Mouse (Mus musculus) urinary bladder, postnatal 4 days (tissue): ENCODE measurements around the gene Sf3b1.
"Not testable (repeated sequence)": the region's sequence is repeated elsewhere in the genome, so short reads cannot be mapped to it uniquely, and the experiment has no call there.

ENCODE experiments used
- DNase-seq, 2 experiments: peaks; one replicate each; pipeline ENCODE4 v3.0.0; 2021 to 2022; ENCODE audit warnings: low spot score in 2 of 2

The Sf3b1 gene

DNA sequence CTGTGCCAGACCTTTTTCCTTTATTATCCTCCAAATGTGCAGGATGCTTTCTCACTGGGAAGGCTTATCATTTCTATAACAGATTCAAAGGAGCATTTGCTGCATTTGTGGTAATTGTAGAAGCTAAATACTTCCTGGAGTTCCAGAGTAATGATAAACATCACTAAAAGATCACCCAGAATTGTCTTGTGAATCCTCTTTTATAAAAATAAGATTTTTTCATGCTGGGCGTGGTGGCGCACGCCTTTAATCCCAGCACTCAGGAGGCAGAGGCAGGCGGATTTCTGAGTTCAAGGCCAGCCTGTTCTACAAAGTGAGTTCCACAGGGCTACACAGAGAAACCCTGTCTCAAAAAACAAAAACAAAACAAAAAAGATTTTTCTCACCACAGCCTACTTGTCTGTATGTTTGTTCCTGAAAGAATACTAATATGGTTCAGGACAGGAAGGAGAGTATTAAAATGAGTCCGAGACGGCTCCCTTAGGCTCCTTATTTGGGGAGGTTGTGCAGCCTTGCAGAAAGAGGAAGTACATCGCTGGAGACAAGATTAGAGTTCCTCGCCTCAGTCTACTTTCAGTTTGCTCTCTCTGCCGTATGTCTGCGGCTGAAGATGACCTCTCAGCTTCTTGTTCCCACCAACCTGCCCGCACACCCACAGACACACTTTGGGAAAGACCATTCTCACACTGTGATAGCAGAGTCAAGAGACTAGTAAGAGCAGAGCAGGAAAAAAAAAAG lies 1.4 kb upstream of the Sf3b1 start:
- no peak for DNase-seq

GRCm38 (mm10) chr1:55027966-55028365 lies 685 bp upstream of the Sf3b1 start:
- no peak for DNase-seq

DNA sequence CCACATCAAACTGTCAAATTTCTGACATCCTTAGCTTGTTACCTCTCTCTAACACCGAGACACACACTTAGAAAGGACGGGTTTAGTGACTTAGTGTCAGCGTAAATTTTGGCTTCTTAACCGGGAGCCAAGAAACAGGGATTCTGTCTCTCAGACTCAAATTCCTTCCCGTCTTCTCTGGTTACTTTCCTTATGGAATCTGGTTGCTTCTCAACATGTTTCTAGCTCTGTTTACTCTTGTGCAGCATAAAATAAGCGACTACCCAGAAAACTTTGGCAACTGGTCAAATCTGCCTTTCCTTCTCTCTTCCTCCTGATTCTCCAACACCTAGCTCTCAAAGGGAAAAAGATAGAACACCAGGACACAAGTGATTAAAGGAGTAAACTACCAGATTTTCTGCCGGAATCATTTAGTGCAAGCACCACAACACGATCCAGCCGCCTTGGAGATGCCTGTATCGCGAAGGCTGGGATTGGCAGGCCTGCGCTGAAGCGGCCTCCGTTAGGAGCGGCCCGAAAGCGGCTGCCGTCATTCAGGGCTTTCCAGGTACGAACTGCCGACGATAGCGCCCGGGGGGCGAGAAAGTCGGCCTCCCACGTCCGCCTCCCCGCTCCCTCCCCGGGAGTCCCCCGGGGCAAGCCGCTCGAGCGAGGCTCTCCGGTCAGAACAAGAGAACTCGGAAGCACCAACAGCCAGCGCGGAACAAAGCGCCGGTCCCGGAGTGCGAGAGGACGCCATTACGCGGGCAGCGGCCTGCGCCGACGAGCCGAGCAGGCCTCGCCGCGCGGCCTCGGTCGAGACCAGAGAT lies 633 bp downstream of the Sf3b1 start:
- no peak for DNase-seq

GRCm38 (mm10) chr1:55025656-55026430 lies 1.4 kb downstream of the Sf3b1 start:
- DNase-seq: no peak

DNA sequence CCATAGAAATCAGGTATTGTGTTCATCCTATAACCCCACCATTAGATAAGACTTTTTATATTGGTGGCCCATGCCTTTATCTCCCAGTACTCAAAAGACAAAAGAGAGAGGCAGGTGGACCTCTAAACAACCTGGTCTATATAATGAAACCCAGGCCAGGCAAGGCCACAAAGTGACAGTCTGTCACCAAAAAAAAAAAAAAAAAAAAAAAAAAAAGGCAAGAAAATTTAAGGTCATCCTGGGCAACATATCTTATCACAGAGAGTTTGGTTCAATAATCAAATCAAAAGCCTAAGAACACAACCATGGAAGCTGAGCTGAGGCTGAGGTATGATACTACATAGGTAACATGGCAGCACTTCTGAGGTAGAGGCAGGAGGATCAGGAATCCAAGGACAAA lies 5.4 kb downstream of the Sf3b1 start:
- DNase-seq: no peak

DNA sequence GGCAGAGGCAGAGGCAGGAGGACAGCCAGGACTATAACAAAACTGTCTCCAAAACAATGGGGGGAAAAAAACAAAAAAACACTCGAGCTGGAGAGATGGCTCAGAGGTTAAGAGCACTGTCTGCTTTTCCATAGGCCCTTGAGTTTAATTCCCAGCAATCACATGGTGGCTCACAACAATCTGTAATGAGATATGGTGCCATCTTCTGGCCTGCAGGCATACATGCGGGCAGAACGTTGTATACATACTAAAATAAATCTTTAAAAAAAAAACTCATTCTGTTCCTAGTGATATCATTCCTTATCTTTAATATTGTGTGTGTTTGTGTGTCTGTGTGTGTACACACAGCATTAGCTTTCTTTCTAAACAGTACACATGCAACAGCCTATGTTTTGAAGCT lies 14.8 kb downstream of the Sf3b1 start:
- DNase-seq: no peak

- not testable (repeated sequence) for DNase-seq
Measured at GRCm38 (mm10) chr1:55008313-55008712, 19.0 kb downstream of the Sf3b1 start.

GRCm38 (mm10) chr1:54993581-54993980 lies 33.7 kb downstream of the Sf3b1 start:
- no peak for DNase-seq

- no peak for DNase-seq
Measured at GRCm38 (mm10) chr1:54986248-54986647, 41.0 kb downstream of the Sf3b1 start.

DNA sequence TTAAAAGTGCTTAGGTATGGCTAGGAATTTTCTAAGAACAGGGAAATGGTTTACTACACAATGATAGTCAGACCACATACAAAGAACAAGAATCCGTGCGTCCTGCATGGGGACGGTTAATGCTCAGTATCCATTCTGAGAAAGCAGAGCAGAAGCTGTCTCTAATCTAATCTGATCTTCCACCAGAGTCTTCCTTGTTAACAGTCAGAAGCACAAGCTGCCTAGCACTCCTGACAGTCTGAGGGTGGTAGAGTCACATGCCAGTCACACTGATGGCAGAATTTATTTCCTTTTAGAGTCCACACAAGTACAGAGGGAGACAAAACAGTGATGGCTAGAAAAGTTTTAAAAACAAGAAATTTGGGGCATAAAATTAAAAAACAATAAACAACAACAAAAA lies 41.5 kb downstream of the Sf3b1 start:
- no peak for DNase-seq

- no peak for DNase-seq
Measured at GRCm38 (mm10) chr1:54984154-54984553, 43.1 kb downstream of the Sf3b1 start.

- no peak for DNase-seq
Measured at GRCm38 (mm10) chr1:54983339-54983738, 43.9 kb downstream of the Sf3b1 start.

DNA sequence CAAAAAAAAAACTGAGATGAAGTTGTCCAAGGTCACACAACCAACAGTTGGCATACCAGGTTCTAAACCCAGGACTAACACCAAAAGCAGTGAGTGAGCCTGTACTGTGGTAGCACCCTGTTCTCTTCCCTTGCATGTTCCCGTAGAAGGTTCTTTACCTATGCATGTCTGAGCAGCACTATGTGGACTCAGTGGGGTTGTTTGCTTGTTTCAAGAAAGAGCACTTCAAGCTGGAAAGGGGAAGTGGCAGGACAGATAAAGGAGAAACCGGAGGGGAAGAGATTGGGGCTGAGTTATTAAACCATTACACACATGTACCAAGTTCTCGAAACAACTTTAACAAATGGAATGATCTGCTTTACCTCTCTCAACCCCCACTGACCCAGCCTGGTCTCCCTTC lies 44.6 kb downstream of the Sf3b1 start:
- DNase-seq: no peak

DNA sequence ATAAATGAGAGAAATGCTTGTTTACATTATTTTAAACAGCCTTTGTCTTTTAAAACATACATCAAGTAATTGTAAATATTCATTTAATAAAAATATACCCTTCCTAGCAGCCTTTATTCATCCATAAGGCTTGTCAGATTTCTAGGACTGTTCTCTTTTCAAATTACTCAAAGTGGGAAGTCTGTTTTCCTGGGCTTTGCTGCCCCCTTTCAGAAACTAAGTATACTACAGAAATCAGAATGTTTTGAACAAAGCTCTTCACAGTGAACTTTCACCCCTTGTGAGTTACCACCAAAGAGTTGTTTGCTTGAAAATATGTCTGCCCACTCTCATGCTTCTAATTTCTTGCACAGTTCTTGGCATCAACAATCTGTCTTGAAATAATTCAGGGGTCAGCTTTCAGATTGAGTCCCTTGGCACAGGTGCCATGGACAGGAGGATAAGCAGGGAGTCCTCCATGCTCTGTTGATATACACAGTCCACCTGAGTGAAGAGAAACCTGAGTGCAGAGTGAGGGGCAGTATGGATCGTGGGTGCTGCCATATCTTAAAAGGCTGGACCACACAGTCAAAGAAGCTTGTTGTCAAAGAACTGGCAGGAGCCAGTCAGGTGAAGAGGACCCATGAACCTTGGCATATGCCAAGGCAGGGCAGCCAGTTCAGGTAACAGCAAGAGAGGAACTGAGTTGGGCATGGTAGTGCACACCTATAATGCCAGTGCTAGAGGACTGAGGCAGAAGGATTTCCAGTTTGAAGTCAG lies 47.9 kb downstream of the Sf3b1 start:
- no peak for DNase-seq

GRCm38 (mm10) chr1:54971687-54972404 lies 55.4 kb downstream of the Sf3b1 start:
- no peak for DNase-seq

GRCm38 (mm10) chr1:54966858-54967257 lies 60.4 kb downstream of the Sf3b1 start:
- DNase-seq: no peak

- no peak for DNase-seq
Measured at GRCm38 (mm10) chr1:54965159-54965995, 61.9 kb downstream of the Sf3b1 start.

GRCm38 (mm10) chr1:54961724-54962123 lies 65.6 kb downstream of the Sf3b1 start:
- DNase-seq: no peak

- no peak for DNase-seq
Measured at GRCm38 (mm10) chr1:54960613-54961165, 66.6 kb downstream of the Sf3b1 start.

DNA sequence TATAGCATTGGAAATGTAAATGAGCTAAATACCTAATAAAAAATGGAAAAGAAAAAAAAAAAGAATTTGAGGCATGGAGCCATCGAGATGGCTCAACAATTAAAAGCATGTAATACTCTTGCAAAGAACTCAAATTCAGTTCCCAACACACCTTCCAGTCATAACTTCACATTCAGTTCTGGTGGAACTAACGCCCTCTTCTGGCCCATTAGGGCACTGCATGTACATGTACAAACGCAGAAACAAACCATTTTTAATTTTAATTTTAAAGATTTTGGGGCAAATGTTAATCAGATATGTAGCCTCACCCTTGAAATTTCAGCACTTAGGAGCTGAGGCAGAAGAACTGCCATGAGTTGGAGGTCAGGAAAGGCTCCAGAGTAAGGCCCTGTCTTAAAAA lies 68.8 kb downstream of the Sf3b1 start:
- DNase-seq: no peak
